Mouse (Mus musculus) testis, adult 2 months (tissue): ENCODE measurements around the gene Trim31.

Experiments
- CTCF ChIP-seq: fragments of 200-500 bp; IDR thresholded peaks from 2 replicates; pipeline ENCODE4 v1.5.1; 2012; ENCODE audit warnings: low read depth, mild to moderate bottlenecking, inconsistent platforms, low read length, moderate library complexity; ENCODE audit not compliant: control insufficient read depth, insufficient read depth, insufficient replicate concordance
- POLR2A ChIP-seq: fragments of 200-500 bp; IDR thresholded peaks from 2 replicates; pipeline ENCODE4 v1.6.1; 2012; ENCODE audit warnings: low read depth, mild to moderate bottlenecking, inconsistent platforms, low read length, moderate library complexity; ENCODE audit not compliant: control insufficient read depth

DNA sequence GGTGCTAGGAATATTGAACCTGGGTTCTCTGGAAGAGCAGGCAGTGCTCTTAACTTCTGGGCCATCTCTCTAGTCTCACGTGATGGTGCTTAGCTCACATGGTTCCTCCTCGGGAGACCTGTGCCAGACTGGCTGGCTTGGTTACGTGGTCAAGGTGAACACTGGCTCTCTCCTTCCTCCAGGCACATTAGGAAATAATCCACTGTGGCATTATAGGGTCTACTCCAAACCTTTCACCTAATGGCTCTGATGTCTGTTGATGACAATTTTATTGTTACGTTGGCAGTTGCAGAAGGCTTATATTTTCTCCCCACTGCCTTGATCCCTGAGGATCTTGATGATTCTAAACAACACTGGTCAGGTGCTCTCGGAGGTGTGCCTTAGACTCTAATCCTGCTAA is 49.0 kb upstream of the Trim31 start:
- TF ChIP-seq CTCF (no peak), POLR2A (no peak)
